Mouse (Mus musculus) spleen, postnatal 10 days (tissue): Measurements from ENCODE around the gene Bbs2.
"Not testable (repeated sequence)": the region's sequence is repeated elsewhere in the genome, so short reads cannot be mapped to it uniquely, and the experiment has no call there.

Source experiments
- DNase-seq, 2 experiments: peaks; one replicate each; pipeline ENCODE4 v3.0.0; 2021 to 2022; ENCODE audit warnings: low spot score in 2 of 2

The Bbs2 gene

DNA sequence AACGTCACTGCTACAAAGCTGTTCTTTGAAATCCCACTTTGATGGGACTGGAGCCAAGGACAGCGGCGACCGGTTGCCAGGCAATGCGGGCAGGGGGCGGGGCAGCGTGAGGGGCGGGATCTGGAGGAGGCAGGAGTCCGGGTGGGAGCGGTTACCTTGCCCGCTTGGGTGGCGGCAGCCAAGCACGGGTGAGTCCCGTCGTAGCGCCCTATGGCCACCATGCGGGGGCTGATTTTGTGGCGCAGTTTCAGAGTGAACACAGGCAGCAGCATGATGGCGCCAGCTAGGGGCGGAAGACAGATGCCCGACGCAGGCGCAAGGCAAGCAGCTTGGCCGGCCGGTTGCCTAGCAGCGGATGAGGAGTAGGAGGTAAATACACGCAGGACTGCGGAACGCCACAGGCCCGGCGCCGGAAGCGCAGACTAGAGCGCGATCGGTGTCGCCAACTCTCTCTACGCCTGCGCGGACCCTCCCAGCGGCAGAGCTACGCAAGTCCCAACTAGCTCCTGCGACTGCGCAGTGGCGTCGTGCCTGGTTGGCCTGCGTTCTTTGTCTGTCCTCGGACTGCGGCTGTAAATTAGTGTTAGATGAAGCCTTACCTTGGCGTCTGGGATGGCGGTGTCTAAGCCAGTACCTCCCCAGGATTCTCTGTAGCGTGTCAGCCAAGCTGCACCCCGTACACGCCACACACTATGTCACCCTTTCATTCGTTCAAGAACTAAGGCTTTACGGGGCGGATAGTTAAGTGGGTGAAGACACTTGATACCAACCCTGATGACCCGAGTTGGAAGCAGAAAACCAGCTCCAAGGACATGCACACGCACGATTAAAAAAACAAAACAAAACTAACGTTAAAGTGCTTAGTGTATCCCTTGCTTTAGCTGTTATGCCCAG is at the start of gene Bbs2:
TSS of gene Bbs2 (minus strand) at position 848 of the 894 bp plus-strand sequence.
- peak; percentile 86 to 98 for DNase-seq

DNA sequence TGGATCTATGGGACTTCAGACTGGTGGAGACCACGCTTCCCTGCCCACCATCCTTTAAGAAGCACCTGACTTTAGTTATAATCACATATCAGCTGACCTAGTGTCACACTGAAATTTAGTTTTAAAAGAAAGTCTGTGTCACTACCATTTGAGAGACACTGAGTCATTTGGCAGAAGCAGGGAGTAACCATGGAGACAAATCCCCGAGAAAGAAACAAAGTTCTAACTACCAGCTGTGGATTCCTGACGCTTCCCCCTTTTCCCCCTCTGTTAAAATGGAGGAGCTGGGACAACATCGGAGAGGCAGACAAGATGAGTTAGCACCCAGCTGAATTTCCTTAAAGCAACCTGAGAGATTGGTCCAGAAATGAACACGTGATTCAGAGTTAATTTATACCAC is 49.5 kb upstream of the Bbs2 start:
- DNase-seq, result no peak

- DNase-seq, result no peak
Observed at GRCm38 (mm10) chr8:94140266-94140795, 41.6 kb upstream of the Bbs2 start.

- no peak for DNase-seq
Observed at GRCm38 (mm10) chr8:94136933-94137332, 38.2 kb upstream of the Bbs2 start, which contains the start of gene Mt4. Mt4 (plus strand) TSS chr8:94137197.

DNA sequence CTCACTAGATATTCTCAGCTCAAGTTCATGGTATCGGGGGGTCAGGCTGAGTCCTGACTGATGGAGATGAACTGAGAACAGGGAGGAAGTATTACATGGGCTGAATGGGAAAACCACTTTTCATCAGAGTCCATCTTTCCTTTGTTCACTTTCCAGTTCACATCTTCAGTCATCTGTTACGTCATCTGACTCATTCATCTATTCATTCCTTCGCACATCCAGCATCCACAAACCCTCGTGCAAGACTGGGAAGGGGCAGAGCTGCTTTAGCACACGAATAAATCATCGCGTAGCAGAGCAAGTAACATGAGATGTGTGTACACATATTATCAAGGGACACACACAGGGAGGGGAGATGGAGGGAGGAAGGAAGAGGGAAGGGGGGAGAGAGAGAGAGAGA is 37.5 kb upstream of the Bbs2 start:
- DNase-seq, result no peak

GRCm38 (mm10) chr8:94135556-94135955 is 36.8 kb upstream of the Bbs2 start:
- DNase-seq, result no peak

- not testable (repeated sequence) for DNase-seq
Observed at GRCm38 (mm10) chr8:94134601-94135000, 35.9 kb upstream of the Bbs2 start.

GRCm38 (mm10) chr8:94132096-94132495 is 33.4 kb upstream of the Bbs2 start:
- no peak for DNase-seq

- DNase-seq, result no peak
Observed at GRCm38 (mm10) chr8:94130126-94130525, 31.4 kb upstream of the Bbs2 start.

DNA sequence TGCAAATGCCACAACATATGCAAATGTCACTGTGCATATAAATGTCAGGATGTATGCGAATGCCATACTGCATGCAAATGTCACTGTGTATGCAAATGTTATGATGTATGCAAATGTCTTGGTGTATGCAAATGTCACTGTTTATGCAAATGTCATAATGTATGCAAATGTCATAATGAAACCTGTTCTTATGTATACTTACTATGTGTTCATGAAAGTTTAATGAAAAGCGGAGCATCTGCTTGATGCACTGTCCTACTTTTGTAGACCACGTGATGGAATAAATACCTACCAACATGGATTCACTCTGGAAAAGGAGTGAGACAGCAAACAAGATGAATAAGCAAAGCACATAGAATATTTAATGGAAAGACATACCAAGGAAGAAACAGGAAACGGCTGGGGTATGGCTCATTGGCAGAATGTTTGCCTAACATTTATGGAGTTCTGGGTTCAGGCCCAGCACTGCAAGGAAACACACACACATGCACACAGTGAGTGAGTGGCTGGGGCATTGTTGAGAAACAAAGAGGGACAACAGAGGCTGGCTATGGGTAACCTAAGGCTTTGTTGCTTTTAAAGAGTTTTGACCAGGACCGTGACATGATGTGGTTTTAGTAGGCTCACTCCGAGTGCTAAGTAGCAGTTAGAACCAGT is 30.5 kb upstream of the Bbs2 start:
- no peak for DNase-seq

- no peak for DNase-seq
Observed at GRCm38 (mm10) chr8:94127711-94128110, 29.0 kb upstream of the Bbs2 start.

- DNase-seq, result no peak
Observed at GRCm38 (mm10) chr8:94122711-94123468, 24.2 kb upstream of the Bbs2 start.

GRCm38 (mm10) chr8:94121625-94122024 is 22.9 kb upstream of the Bbs2 start:
- DNase-seq, result no peak

DNA sequence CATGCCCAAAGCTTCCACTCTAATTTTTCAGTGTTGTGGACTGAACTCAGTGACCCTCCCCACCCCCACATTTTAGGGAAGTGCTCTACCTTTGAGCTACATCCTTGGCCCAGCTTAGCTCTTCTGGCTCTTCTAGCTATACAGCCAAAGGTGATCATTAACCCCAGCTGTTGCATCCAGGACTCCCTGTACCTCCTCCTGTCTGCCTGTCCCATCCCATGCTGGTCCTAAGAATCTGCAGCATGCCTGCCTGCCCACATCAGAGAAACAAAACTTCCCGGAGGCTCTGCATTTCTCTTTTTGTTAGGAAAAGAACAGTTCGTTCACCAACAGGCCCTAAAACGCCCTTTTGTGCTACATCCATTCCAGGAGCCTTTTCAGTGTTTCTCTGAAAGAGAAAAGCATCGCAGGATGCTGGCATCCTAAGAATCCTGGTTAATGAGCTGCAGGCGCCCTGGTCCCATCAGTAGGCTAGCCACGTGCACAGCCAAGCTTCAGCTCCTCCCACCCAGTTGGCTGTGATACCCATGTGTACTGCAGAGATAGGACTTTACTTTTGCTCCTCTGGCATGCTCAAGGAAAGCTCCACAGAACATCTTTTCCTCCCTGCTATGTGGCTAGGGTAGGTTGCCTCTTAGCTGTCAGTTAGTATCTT is 20.2 kb upstream of the Bbs2 start:
- peak in 1 of 2 experiments; percentile 34 for DNase-seq

DNA sequence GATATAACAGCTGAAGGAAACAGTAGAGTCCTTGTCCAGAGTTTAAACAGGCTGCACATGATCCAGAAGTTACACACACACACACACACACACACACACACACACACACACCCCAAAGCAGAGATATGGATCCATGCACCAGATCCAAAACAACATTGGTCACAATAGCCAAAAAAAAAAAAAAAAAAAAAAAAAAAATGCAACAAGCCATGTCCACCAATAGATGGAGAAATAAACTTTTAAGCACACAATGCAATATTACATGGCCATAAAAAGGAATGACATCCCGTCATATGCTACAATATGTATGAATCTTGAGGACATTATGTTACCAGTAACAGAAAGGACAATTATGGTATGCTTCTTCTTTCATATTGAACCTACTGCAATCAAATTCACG is 15.2 kb upstream of the Bbs2 start:
- DNase-seq, result no peak

DNA sequence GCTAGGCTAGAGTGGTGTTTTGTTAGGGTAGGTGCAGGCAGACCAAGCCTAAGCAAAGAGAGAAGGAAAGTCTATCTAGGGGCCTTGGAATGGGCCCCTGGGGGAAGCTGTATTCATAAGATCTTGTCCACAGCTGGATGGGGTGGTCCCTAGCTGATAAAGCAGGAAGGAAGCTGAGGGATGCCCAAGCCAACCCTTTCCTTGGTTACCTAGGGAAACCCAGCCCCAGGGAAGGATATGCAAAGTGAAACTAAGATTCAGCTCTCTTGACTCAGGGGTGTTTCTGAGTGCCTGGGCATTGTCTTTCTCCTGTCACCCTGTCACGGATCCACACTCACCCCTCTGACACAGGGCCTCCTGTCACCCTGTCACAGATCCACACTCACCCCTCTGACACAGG is 14.7 kb upstream of the Bbs2 start:
- DNase-seq, result no peak

- DNase-seq, result peak in 1 of 2 experiments; percentile 8
Observed at GRCm38 (mm10) chr8:94110526-94111177, 11.9 kb upstream of the Bbs2 start.

DNA sequence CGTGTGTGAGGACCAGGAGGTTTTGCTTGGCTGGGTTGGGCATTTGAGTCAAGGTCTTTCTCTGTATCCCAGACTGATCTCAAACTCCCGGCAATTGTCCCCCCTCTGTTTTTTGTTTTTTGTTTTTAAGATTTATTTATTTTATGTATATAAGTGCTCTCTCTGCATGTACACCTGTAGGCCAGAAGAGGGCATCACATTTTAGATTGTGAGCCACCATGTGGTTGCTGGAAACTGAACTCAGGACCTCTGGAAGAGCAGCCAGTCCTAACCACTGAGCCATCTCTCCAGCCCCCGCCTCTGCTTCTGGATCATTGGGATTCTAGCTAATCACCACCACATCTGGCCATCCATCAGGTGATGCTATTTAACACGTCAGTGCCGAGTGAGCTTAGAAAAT is 11.1 kb upstream of the Bbs2 start:
- DNase-seq, result no peak

DNA sequence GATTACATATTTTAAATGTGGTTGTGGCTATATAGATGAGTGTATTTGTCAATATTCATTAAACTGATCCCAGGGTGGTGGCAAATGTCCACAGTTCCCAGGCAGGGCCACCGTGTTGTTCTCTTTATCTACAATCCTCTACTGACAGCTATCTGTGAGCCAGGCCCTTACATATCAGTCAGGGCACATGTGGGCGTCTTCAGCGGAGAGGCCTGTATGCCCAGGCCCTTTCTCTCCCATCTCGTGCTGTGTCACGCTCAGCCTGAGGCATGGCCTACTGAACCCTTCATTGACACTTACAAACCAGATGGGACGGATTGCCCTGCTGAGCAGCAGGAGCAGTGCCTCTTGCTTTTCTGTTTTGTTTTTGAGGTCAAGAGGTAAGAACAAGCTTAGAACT is 10.7 kb upstream of the Bbs2 start:
- DNase-seq, result peak in 1 of 2 experiments; percentile 28

- no peak for DNase-seq
Observed at GRCm38 (mm10) chr8:94107871-94108270, 9.1 kb upstream of the Bbs2 start.

- no peak for DNase-seq
Observed at GRCm38 (mm10) chr8:94104146-94104545, 5.4 kb upstream of the Bbs2 start.
